Mouse (Mus musculus) hindbrain, embryonic 15.5 days (tissue): ENCODE results near the gene Mical3. TPM values are rescaled to one million over a fixed set of nuclear protein-coding genes. Genes with fewer than 3 reads are reported as not detected.

Experiments used
- ATAC-seq: fragments of 200-750 bp; cut with Nextera tagmentation; 2 replicates; pipeline ENCODE4 v1.8.0; 2017; ENCODE audit warnings: low read depth, moderate number of reproducible peaks, moderate TSS enrichment; ENCODE audit not compliant: low FRiP score
- H3K27ac ChIP-seq: fragments of 300-500 bp; sonication (generic); replicated peaks from 2 replicates; pipeline ENCODE4 v1.5.1; 2015; ENCODE audit warnings: mild to moderate bottlenecking, inconsistent platforms
- H3K27me3 ChIP-seq: fragments of 300-500 bp; sonication (generic); 2 replicates; pipeline ENCODE4 v1.6.1; 2015; ENCODE audit warnings: control low read depth, inconsistent platforms
- H3K36me3 ChIP-seq: fragments of 300-500 bp; sonication (generic); 2 replicates; pipeline ENCODE4 v1.6.1; 2015; ENCODE audit warnings: control low read depth, inconsistent platforms
- H3K4me1 ChIP-seq: fragments of 300-500 bp; sonication (generic); replicated peaks from 2 replicates; pipeline ENCODE4 v1.6.1; 2015; ENCODE audit warnings: control low read depth, inconsistent platforms
- H3K4me2 ChIP-seq: fragments of 300-500 bp; sonication (generic); 2 replicates; pipeline ENCODE4 v1.6.1; 2015; ENCODE audit warnings: moderate library complexity, mild to moderate bottlenecking, inconsistent platforms
- H3K4me3 ChIP-seq: fragments of 300-500 bp; sonication (generic); 2 replicates; pipeline ENCODE4 v1.5.1; 2015; ENCODE audit warnings: mild to moderate bottlenecking, inconsistent platforms
- H3K9ac ChIP-seq: fragments of 300-500 bp; sonication (generic); 2 replicates; pipeline ENCODE4 v1.6.1; 2015; ENCODE audit warnings: inconsistent platforms
- H3K9me3 ChIP-seq: fragments of 300-500 bp; sonication (generic); 2 replicates; pipeline ENCODE4 v1.6.1; 2016; ENCODE audit warnings: control low read depth, inconsistent platforms
- WGBS: fragments of 180-500 bp; shearing (Covaris S2); methylation state at CpG from one replicate; pipeline ENCODE4 v1.1.7; 2015; 5-methylcytosine and 5-hydroxymethylcytosine counted together
- polyA plus RNA-seq: library from polyadenylated mRNA; unstranded; fragments of >200 nt; fragmentation: Nextera tagmentation; extraction: Ambion mirVana; gene quantifications from 2 replicates; pipeline ENCODE4 v1.2.1, GENCODE M21; 2015

Gene Mical3
- polyA plus RNA-seq, 1 experiment from 2014 or later, result 34.4 TPM

- no peak overlapping the region for H3K27ac ChIP-seq
- H3K27me3 ChIP-seq, result no peaks in the 10 kb centered on the region
- no peak overlapping the region for H3K4me3 ChIP-seq
- H3K36me3 ChIP-seq, result peaks cover 47% of the 10 kb centered on the region
- no peak overlapping the region for H3K9ac ChIP-seq
- ATAC-seq, result no peak
- 91% methylated on average over 17 of the region's 17 CpGs for WGBS
- no peaks in the 10 kb centered on the region for H3K4me1 ChIP-seq
- H3K4me2 ChIP-seq, result no peak overlapping the region
- H3K9me3 ChIP-seq, result no peaks in the 10 kb centered on the region
These were observed 244.1 kb downstream of the Mical3 start for GRCm38 (mm10) chr6:120886696-120887095.

GRCm38 (mm10) chr6:120884436-120884835, 246.4 kb downstream of the Mical3 start:
- Histone ChIP-seq H3K4me2 (no peak overlapping the region), H3K4me3 (no peak overlapping the region), H3K9me3 (no peaks in the 10 kb centered on the region), H3K9ac (no peak overlapping the region), H3K36me3 (peaks cover 43% of the 10 kb centered on the region), H3K4me1 (no peaks in the 10 kb centered on the region), H3K27me3 (no peaks in the 10 kb centered on the region), H3K27ac (no peak overlapping the region)
- ATAC-seq, result no peak
- 59% methylated on average over 6 of the region's 6 CpGs for WGBS

Other genes with a start within 250 kb of the Mical3 start
- gene Bid, start 214.1 kb downstream of the Mical3 start, polyA plus RNA-seq, result 39.1 and 39.3 TPM in 2 replicates
- 15.1 and 16.0 TPM in 2 replicates for gene Pex26, start 52.7 kb upstream of the Mical3 start, polyA plus RNA-seq
- gene Tuba8, start 79.7 kb upstream of the Mical3 start, polyA plus RNA-seq, result 0.87 and 0.96 TPM in 2 replicates
- 1.8 and 2.9 TPM in 2 replicates for gene Usp18, start 114.9 kb upstream of the Mical3 start, polyA plus RNA-seq
- gene Slc6a13, start 169.2 kb upstream of the Mical3 start, polyA plus RNA-seq, result 49.1 and 62.6 TPM in 2 replicates
- 1.3 and 2.4 TPM in 2 replicates for gene Slc6a12, start 212.1 kb upstream of the Mical3 start, polyA plus RNA-seq